Mouse (Mus musculus) limb, embryonic 12.5 days (tissue): Measurements from ENCODE around the gene Gpx4. TPM values are rescaled to one million over a fixed set of nuclear protein-coding genes. Genes with fewer than 3 reads are reported as not detected.
"Not testable (repeated sequence)": the region's sequence is repeated elsewhere in the genome, so short reads cannot be mapped to it uniquely, and the experiment has no call there.

Source experiments
- ATAC-seq: fragments of 200-750 bp; cut with Nextera tagmentation; 2 replicates; pipeline ENCODE4 v1.8.0; 2017; ENCODE audit warnings: low read depth, moderate TSS enrichment; ENCODE audit not compliant: insufficient number of reproducible peaks, insufficient read depth, low FRiP score, low TSS enrichment
- H3K27ac ChIP-seq: fragments of 300-500 bp; sonication (generic); 2 replicates; pipeline ENCODE4 v1.5.1; 2016; ENCODE audit warnings: mild to moderate bottlenecking, moderate library complexity
- H3K27me3 ChIP-seq: fragments of 300-500 bp; sonication (generic); 2 replicates; pipeline ENCODE4 v1.6.1; 2016; ENCODE audit warnings: mild to moderate bottlenecking, moderate library complexity
- H3K36me3 ChIP-seq: fragments of 300-500 bp; sonication (generic); 2 replicates; pipeline ENCODE4 v1.6.1; 2016; ENCODE audit warnings: mild to moderate bottlenecking, moderate library complexity
- H3K4me1 ChIP-seq: fragments of 300-500 bp; sonication (generic); replicated peaks from 2 replicates; pipeline ENCODE4 v1.6.1; 2016
- H3K4me2 ChIP-seq: fragments of 300-500 bp; sonication (generic); 2 replicates; pipeline ENCODE4 v1.6.1; 2016; ENCODE audit warnings: mild to moderate bottlenecking, moderate library complexity
- H3K4me3 ChIP-seq: fragments of 300-500 bp; sonication (generic); replicated peaks from 2 replicates; pipeline ENCODE4 v1.5.1; 2016; ENCODE audit warnings: mild to moderate bottlenecking
- H3K9ac ChIP-seq: fragments of 300-500 bp; sonication (generic); replicated peaks from 2 replicates; pipeline ENCODE4 v1.6.1; 2016; ENCODE audit warnings: mild to moderate bottlenecking, moderate library complexity
- H3K9me3 ChIP-seq: fragments of 300-500 bp; sonication (generic); 2 replicates; pipeline ENCODE4 v1.6.1; 2016; ENCODE audit warnings: mild to moderate bottlenecking, moderate library complexity
- WGBS: fragments of 180-500 bp; shearing (Covaris S2); methylation state at CpG from one replicate; pipeline ENCODE4 v1.1.7; 2016; 5-methylcytosine and 5-hydroxymethylcytosine counted together
- polyA plus RNA-seq: library from polyadenylated mRNA; unstranded; fragments of >200 nt; fragmentation: Nextera tagmentation; extraction: Ambion mirVana; gene quantifications from 2 replicates; pipeline ENCODE4 v1.2.1, GENCODE M21; 2016

The Gpx4 gene
- polyA plus RNA-seq, 1 experiment from 2014 or later = 494 TPM

GRCm38 (mm10) chr10:80035148-80035547 is 11.8 kb upstream of the Gpx4 start:
- no peak overlapping the region for H3K4me3 ChIP-seq
- 0 out of 2 replicates have a peak overlapping the region, but pooled peaks have one; percentile 5 for H3K9ac ChIP-seq
- peaks cover 51% of the 10 kb centered on the region for H3K36me3 ChIP-seq
- H3K4me2 ChIP-seq = no peak overlapping the region
- ATAC-seq = no peak
- no peak overlapping the region for H3K27ac ChIP-seq
- peaks cover 13% of the 10 kb centered on the region for H3K4me1 ChIP-seq
- 88% methylated on average over 8 of the region's 8 CpGs for WGBS
- H3K27me3 ChIP-seq = no peaks in the 10 kb centered on the region
- H3K9me3 ChIP-seq = no peaks in the 10 kb centered on the region

GRCm38 (mm10) chr10:80035686-80036085 is 11.3 kb upstream of the Gpx4 start:
- Histone ChIP-seq H3K27me3 (no peaks in the 10 kb centered on the region), H3K4me1 (peaks cover 13% of the 10 kb centered on the region), H3K9me3 (no peaks in the 10 kb centered on the region), H3K27ac (no peak overlapping the region), H3K4me2 (no peak overlapping the region), H3K9ac (0 out of 2 replicates have a peak overlapping the region, but pooled peaks have one; percentile 5), H3K36me3 (peaks cover 46% of the 10 kb centered on the region), H3K4me3 (no peak overlapping the region)
- ATAC-seq = no peak
- WGBS = 91% methylated on average over 5 of the region's 5 CpGs

GRCm38 (mm10) chr10:80036832-80037231 is 10.1 kb upstream of the Gpx4 start:
- no peak overlapping the region for H3K4me2 ChIP-seq
- H3K36me3 ChIP-seq = peaks cover 41% of the 10 kb centered on the region
- no peak overlapping the region for H3K27ac ChIP-seq
- no peak for ATAC-seq
- H3K27me3 ChIP-seq = no peaks in the 10 kb centered on the region
- no peaks in the 10 kb centered on the region for H3K9me3 ChIP-seq
- peaks cover 13% of the 10 kb centered on the region for H3K4me1 ChIP-seq
- 94% methylated on average over 13 of the region's 13 CpGs for WGBS
- no peak overlapping the region for H3K4me3 ChIP-seq
- 0 out of 2 replicates have a peak overlapping the region, but pooled peaks have one; percentile 34 for H3K9ac ChIP-seq

GRCm38 (mm10) chr10:80039559-80039979 is 7.4 kb upstream of the Gpx4 start, which contains the start of gene Polr2e:
Polr2e (minus strand) TSS chr10:80039795.
- Histone ChIP-seq H3K9me3 (no peaks in the 10 kb centered on the region), H3K4me3 (peak within 1 kb of the TSS; percentile 82), H3K4me1 (peaks cover 13% of the 10 kb centered on the region), H3K27ac (0 out of 2 replicates have a peak within 1 kb of the TSS, but pooled peaks have one; percentile 29), H3K9ac (peak within 1 kb of the TSS; percentile 84), H3K36me3 (peaks cover 38% of the 10 kb centered on the region), H3K27me3 (no peaks in the 10 kb centered on the region), H3K4me2 (peak within 1 kb of the TSS; percentile 89)
- peak; percentile 94 for ATAC-seq
- WGBS = under 1% methylated on average over 40 of the region's 40 CpGs

- WGBS = 88% methylated on average over 8 of the region's 8 CpGs
- H3K27ac ChIP-seq, ATAC-seq, H3K9me3 ChIP-seq, H3K4me2 ChIP-seq, H3K4me3 ChIP-seq, H3K9ac ChIP-seq, H3K27me3 ChIP-seq: not testable (repeated sequence)
- peaks cover 19% of the 10 kb centered on the region for H3K36me3 ChIP-seq
- peaks cover 13% of the 10 kb centered on the region for H3K4me1 ChIP-seq
These were observed 5.4 kb upstream of the Gpx4 start for GRCm38 (mm10) chr10:80041409-80042060.

GRCm38 (mm10) chr10:80044087-80044486 is 2.9 kb upstream of the Gpx4 start:
- 61% methylated on average over 4 of the region's 4 CpGs for WGBS
- H3K27me3 ChIP-seq = peaks cover 10% of the 10 kb centered on the region; the same call in 1 of the 2 replicates
- H3K27ac ChIP-seq = no peak overlapping the region

GRCm38 (mm10) chr10:80045364-80045763 is 1.6 kb upstream of the Gpx4 start:
- not testable (repeated sequence) for H3K9ac ChIP-seq, H3K36me3 ChIP-seq, ATAC-seq, H3K4me3 ChIP-seq, H3K27me3 ChIP-seq, H3K4me2 ChIP-seq, H3K27ac ChIP-seq, H3K9me3 ChIP-seq
- 89% methylated on average over 3 of the region's 4 CpGs for WGBS
- peaks cover 18% of the 10 kb centered on the region for H3K4me1 ChIP-seq

More at GRCm38 (mm10) chr10:80044087-80044486, 2.9 kb upstream of the Gpx4 start:
- Histone ChIP-seq H3K9me3 (no peaks in the 10 kb centered on the region), H3K4me2 (no peak overlapping the region), H3K4me3 (no peak overlapping the region), H3K36me3 (no peaks in the 10 kb centered on the region), H3K9ac (no peak overlapping the region), H3K4me1 (peaks cover 18% of the 10 kb centered on the region)
- ATAC-seq = no peak

GRCm38 (mm10) chr10:80045766-80046165 is 1.2 kb upstream of the Gpx4 start:
- H3K4me1 ChIP-seq = peaks cover 18% of the 10 kb centered on the region
- 76% methylated on average over 5 of the region's 5 CpGs for WGBS
- no peak for ATAC-seq
- H3K27ac ChIP-seq = no peak overlapping the region
- H3K4me2 ChIP-seq = no peak overlapping the region
- peaks cover 10% of the 10 kb centered on the region; the same call in 1 of the 2 replicates for H3K27me3 ChIP-seq
- no peaks in the 10 kb centered on the region for H3K9me3 ChIP-seq
- H3K4me3 ChIP-seq = no peak overlapping the region
- H3K36me3 ChIP-seq = no peaks in the 10 kb centered on the region
- no peak overlapping the region for H3K9ac ChIP-seq

GRCm38 (mm10) chr10:80048396-80048795 is 1.4 kb downstream of the Gpx4 start:
- ATAC-seq = no peak
- whole genome bisulfite sequencing = 22% methylated on average over 5 of the region's 5 CpGs
- no peaks in the 10 kb centered on the region for H3K9me3 ChIP-seq
- peaks cover 10% of the 10 kb centered on the region; the same call in 1 of the 2 replicates for H3K27me3 ChIP-seq
- H3K4me3 ChIP-seq = no peak overlapping the region
- peaks cover 21% of the 10 kb centered on the region for H3K4me1 ChIP-seq
- H3K4me2 ChIP-seq = no peak overlapping the region
- H3K36me3 ChIP-seq = no peaks in the 10 kb centered on the region
- H3K27ac ChIP-seq = peak overlapping the region; percentile 71
- no peak overlapping the region for H3K9ac ChIP-seq

- Histone ChIP-seq H3K4me2 (no peak overlapping the region), H3K9me3 (no peaks in the 10 kb centered on the region), H3K27ac (peak overlapping the region; percentile 71), H3K36me3 (no peaks in the 10 kb centered on the region), H3K9ac (no peak overlapping the region), H3K4me3 (no peak overlapping the region), H3K4me1 (peaks cover 21% of the 10 kb centered on the region), H3K27me3 (peaks cover 10% of the 10 kb centered on the region; the same call in 1 of the 2 replicates)
- WGBS = 61% methylated on average over 3 of the region's 3 CpGs
- no peak for ATAC-seq
These were observed 1.9 kb downstream of the Gpx4 start for GRCm38 (mm10) chr10:80048834-80049233.

GRCm38 (mm10) chr10:80050244-80050643 is 3.3 kb downstream of the Gpx4 start:
- no peaks in the 10 kb centered on the region for H3K9me3 ChIP-seq
- ATAC-seq = no peak
- no peak overlapping the region; the same call in 1 of the 2 replicates for H3K9ac ChIP-seq
- no peak overlapping the region for H3K27ac ChIP-seq
- WGBS = 26% methylated on average over 6 of the region's 6 CpGs
- no peak overlapping the region for H3K4me2 ChIP-seq
- peaks cover 30% of the 10 kb centered on the region for H3K4me1 ChIP-seq
- peaks cover 10% of the 10 kb centered on the region; the same call in 1 of the 2 replicates for H3K27me3 ChIP-seq
- H3K4me3 ChIP-seq = no peak overlapping the region
- H3K36me3 ChIP-seq = peaks cover 1% of the 10 kb centered on the region
